Mouse (Mus musculus): Measurements from ENCODE around the gene Syt13. TPM values are rescaled to one million over a fixed set of nuclear protein-coding genes. Genes with fewer than 3 reads are reported as not detected.

The Syt13 gene
- polyA plus RNA-seq, 1 experiment from 2014 or later = 6.1 TPM

DNA sequence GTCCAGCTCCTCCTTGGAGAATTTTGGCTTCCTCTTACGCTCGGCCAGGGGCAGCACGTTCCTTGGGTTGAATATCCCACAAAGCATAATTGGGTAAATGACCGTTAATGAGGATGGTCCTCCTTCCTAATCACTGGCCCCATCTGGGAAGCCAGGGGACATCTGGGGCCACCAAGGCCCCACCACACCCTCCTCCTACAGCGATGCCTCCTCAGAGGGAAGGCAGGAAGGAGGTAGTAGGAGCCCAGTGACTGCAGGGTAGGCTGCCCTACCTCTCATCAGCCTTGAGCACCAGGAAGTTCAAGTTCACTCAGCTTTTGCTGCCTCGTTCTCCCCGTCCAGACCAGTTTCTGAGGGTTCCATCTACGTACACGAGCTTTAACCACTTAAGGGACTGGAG is 74.7 kb downstream of the Syt13 start:
- no peak overlapping the region for H3K27ac ChIP-seq (ENCODE audit: low read depth, low read length)
- H3K4me2 ChIP-seq (ENCODE audit: low read depth, low read length, severe bottlenecking) = no peak overlapping the region
- no peak for DNase-seq (ENCODE audit: low spot score)
- H3K4me3 ChIP-seq (ENCODE audit: low read depth, low read length) = no peak overlapping the region
- ATAC-seq (replicated peaks; ENCODE audit: low FRiP score) = no peak
- 88% methylated on average over 9 of the region's 9 CpGs for WGBS
- no peaks in the 10 kb centered on the region; the same call in 1 of the 2 replicates for H3K36me3 ChIP-seq (ENCODE audit: control insufficient read depth, insufficient read depth, low read length)
- no peaks in the 10 kb centered on the region for H3K9me3 ChIP-seq (ENCODE audit: control insufficient read depth, low read length)
- H3K9ac ChIP-seq (ENCODE audit: low read length) = no peak overlapping the region
- H3K27me3 ChIP-seq (ENCODE audit: control insufficient read depth, insufficient read depth, low read length) = no peaks in the 10 kb centered on the region
- peaks cover 4% of the 10 kb centered on the region; the same call in 1 of the 2 replicates for H3K4me1 ChIP-seq (replicated peaks; ENCODE audit: control insufficient read depth, insufficient read depth, low read length)

DNA sequence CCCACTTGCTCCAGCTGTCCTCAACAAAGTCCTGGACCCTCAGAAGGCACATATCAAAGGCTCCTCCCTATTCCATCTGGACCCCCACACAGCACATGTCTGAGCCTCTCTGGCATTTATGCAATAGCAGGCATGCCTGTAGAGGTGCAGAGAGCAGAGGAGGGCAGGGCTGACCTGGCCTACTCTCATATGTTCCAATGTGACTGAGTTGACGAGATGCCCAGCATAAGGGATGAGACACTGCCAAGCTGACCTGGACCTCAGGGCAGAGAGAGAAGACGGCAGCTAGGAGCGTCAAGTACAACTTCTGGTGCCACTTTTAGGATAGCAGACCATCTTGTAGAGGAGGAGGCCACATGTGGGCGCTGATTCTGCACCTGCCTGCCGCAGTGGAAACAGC is 77.1 kb downstream of the Syt13 start:
- peaks cover 4% of the 10 kb centered on the region; the same call in 1 of the 2 replicates for H3K4me1 ChIP-seq (replicated peaks; ENCODE audit: control insufficient read depth, insufficient read depth, low read length)
- 92% methylated on average over 5 of the region's 5 CpGs for WGBS
- H3K27me3 ChIP-seq (ENCODE audit: control insufficient read depth, insufficient read depth, low read length) = no peaks in the 10 kb centered on the region
- DNase-seq (ENCODE audit: low spot score) (no peak), ATAC-seq (replicated peaks; ENCODE audit: low FRiP score) (no peak)
- H3K9me3 ChIP-seq (ENCODE audit: control insufficient read depth, low read length) = no peaks in the 10 kb centered on the region
- no peak overlapping the region for H3K27ac ChIP-seq (ENCODE audit: low read depth, low read length)
- no peak overlapping the region for H3K4me2 ChIP-seq (ENCODE audit: low read depth, low read length, severe bottlenecking)
- no peak overlapping the region for H3K4me3 ChIP-seq (ENCODE audit: low read depth, low read length)
- H3K9ac ChIP-seq (ENCODE audit: low read length) = no peak overlapping the region
- H3K36me3 ChIP-seq (ENCODE audit: control insufficient read depth, insufficient read depth, low read length) = no peaks in the 10 kb centered on the region; the same call in 1 of the 2 replicates

DNA sequence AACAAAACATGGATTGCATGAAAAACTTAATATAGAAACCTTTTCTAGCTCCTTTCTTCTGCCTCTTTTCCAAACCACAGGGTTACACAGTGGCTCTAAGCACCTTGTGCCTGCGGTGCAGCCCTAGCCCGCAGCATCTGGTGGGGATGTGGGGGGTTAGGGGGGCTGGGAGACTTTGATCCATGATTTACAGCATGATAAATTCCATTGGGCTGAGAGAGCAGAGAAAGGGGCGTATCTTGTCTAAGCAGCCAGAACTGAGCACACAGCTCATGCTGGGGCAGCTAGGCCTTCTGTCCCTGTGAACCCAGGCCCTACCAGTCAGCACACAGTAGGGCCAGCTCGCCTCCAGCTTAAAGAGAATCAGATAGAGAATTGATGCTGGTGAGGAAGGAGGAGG is 90.1 kb downstream of the Syt13 start:
- no peak overlapping the region for H3K4me2 ChIP-seq (ENCODE audit: low read depth, low read length, severe bottlenecking)
- H3K9me3 ChIP-seq (ENCODE audit: control insufficient read depth, low read length) = no peaks in the 10 kb centered on the region
- ATAC-seq (replicated peaks; ENCODE audit: low FRiP score) = no peak
- H3K27me3 ChIP-seq (ENCODE audit: control insufficient read depth, insufficient read depth, low read length) = no peaks in the 10 kb centered on the region
- DNase-seq (ENCODE audit: low spot score) = no peak
- H3K4me1 ChIP-seq (replicated peaks; ENCODE audit: control insufficient read depth, insufficient read depth, low read length) = no peaks in the 10 kb centered on the region
- no peak overlapping the region for H3K9ac ChIP-seq (ENCODE audit: low read length)
- 78% methylated on average over 4 of the region's 4 CpGs for WGBS
- H3K4me3 ChIP-seq (ENCODE audit: low read depth, low read length) = no peak overlapping the region
- H3K36me3 ChIP-seq (ENCODE audit: control insufficient read depth, insufficient read depth, low read length) = no peaks in the 10 kb centered on the region
- no peak overlapping the region for H3K27ac ChIP-seq (ENCODE audit: low read depth, low read length)

Other genes starting within 250 kb of the Syt13 start
- 1.8 and 1.9 TPM in 2 replicates for gene Prdm11, start 131.1 kb downstream of the Syt13 start, polyA plus RNA-seq (2014; fragmentation: Nextera tagmentation; extraction: Ambion mirVana)

Measured in forebrain, embryonic 11.5 days (tissue).